Mouse (Mus musculus): ENCODE measurements around the gene Gm14569. TPM values are rescaled to one million over a fixed set of nuclear protein-coding genes. Genes with fewer than 3 reads are reported as not detected.

The Gm14569 gene
- total RNA-seq (2021) = not detected
- long read RNA-seq, experiment 1 = 0 reads
- long read RNA-seq, experiment 2 = 0 reads

DNA sequence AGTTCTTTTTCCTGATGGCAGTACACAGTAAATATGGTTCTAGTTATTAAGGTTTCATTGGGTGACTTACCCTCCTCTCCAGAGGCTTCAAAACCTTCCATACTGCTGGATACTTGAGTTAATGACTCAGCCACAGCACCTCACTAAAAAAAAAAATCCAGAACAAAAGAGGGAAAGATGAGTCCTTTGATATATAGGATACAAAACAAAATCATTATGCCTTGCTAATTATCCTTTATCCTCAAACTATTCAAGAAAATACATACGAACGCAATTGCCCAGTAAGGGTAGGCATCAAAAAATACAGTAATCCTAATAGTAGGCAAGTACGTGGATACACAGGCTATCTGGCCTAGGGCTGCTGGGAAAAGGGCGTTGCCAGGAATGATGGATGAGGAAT is at the start of gene Gm14569:
Gm14569 (minus strand) TSS at position 101 of the 400 bp plus-strand sequence.
- DNase-seq (ENCODE audit: low spot score in 2 of 2) = no peak

DNA sequence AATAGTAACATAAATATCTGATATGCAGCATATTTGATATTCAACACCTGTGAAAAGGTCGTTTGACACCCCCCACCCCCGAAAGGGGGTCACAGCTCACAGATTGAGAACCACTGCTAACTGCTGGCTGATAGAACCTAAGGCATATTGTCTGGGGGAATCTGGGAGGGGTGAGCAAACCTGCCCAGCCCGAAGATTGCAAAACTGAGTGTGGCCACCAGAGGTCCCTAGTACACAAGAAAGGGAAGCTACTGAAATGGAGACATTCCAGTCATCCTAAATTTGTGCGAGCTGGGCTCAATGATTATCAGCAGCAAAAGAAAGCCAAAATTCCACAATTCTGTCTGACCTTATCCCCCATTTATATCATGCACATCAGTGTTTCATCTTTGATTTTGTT is 42.9 kb upstream of the Gm14569 start:
- peak; percentile 40 to 74 for DNase-seq (ENCODE audit: low spot score in 2 of 2)

DNA sequence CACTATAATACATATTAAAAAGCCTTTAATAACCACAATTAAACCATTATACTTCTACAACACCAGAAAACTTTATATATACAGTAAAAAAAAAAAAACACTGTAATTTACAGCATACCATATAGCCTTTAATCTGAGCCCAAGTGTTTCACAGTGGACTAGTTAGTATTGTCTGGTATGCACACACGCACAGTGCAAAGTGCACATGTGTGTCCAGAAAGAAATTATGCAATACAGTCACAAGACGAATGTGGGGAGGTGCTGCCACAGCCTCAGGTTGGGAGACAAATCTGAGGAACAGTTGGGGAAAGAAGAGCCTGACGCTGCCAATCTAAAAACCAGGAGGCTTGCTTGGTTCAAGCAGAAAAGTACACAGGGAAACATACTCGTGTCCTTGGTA is 42.1 kb upstream of the Gm14569 start:
- DNase-seq (ENCODE audit: low spot score in 2 of 2) = no peak

DNA sequence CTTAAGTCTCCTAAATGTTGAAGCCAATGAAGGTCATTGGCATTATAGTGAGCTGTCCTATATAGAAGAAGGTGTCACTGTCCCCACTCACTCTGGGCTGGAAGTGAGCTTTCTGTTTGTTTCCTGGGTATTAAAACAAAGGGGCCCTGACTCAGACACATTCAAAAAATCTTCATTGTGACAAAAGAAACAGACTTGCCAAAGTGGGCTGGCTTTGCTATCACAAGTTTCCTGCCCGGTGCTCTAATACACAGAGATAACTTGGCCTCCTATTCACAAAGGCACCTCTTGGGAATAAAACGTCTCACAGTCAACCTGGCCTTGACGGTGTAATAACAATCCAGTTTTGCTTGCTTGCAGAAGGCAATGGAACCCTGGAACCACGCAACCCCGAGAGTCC is 38.6 kb upstream of the Gm14569 start:
- DNase-seq (ENCODE audit: low spot score in 2 of 2) = no peak

DNA sequence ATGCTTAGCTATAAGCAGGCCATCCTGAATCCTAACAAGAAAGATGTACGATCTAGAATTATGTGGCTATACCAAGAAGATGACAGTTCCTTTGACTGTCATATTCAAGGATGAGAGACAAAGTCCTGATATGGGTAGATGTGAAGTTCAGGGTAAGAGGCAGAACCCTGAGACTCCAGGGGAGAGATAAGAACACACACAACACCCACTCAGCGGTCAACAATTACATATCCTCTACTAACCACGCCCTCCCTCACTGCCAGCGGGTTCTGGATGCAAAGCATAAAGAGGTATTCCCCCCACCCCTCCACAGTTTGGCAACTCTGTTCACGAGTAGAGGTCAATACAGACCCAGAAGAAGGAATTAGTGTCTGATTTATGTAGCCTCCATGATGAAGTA is 32.1 kb upstream of the Gm14569 start:
- DNase-seq (ENCODE audit: low spot score in 2 of 2) = no peak

DNA sequence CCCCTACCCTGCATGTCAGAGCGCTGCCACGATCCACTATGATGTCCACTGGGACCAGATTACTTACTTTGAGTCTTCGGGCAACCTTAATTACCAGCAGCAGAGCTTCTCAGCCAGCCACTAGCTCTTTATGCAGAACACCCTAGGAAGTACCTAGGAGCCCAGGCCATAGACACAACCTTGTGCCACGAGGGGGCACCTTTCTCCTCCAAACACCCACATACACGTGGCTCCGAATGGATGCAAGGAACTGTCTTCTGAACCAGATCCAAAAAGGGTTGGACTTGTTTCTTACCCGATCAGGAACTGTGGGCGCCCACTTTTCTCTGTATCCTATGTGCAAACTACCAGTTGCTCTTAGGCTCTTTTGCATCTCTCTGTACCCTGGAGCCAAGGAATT is 22.1 kb upstream of the Gm14569 start:
- DNase-seq (ENCODE audit: low spot score in 2 of 2) = no peak

DNA sequence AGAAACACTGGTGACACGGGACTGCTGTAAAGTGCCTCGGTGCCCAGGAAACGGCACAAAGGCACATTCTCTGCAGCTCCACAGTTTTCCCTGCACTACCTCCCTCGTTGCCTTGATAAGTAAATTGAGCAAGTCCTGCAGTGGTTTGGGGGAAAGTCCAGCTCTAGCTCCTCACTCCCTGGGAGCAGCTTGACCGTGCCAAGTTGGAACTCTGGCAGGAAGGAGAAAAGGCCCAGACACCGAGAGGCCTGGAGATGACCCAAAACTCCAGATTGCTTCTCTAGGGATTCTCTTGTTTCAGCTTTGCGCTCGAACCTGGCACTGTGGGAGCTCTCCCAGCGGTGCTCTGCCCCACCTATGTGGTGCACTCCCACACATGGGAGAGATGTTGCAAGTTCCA is 21.6 kb upstream of the Gm14569 start:
- DNase-seq (ENCODE audit: low spot score in 2 of 2) = peak in 1 of 2 experiments; percentile 9

DNA sequence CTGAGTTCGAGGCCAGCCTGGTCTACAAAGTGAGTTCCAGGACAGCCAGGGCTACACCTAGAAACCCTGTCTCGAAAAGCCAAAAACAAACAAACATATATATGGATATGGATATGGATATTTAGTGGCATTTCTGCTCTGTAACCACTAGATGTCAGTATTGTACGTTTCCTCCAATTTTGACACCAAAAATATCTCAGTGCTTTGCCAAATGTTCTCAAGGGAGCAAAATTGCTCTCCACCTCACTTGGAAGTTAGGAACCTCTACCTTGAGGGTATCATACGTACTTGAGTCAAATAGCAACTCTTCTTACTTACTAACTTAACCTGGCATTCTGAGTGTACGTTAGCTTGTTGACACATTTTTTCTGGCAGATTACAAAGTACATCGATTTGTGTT is 15.2 kb upstream of the Gm14569 start:
- no peak for DNase-seq (ENCODE audit: low spot score in 2 of 2)

DNA sequence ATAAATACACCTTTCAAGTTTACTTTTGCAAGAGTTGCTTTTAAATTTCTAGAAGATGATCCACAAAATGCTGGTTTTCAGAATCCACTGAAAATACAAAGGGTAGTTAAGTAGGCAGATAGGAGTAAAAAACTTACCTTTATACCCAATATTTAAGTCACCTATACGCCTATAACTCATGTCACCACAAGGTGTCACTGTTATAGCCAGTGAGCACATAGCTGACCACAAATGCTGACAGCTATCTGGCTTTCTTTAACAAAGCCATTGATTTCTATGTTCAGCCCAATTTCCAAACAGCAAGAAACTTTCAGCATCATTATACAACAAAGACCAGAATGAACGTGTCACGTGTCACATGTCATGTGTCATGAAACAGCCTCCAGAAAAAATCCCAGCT is 2.1 kb downstream of the Gm14569 start:
- DNase-seq (ENCODE audit: low spot score in 2 of 2) = no peak

DNA sequence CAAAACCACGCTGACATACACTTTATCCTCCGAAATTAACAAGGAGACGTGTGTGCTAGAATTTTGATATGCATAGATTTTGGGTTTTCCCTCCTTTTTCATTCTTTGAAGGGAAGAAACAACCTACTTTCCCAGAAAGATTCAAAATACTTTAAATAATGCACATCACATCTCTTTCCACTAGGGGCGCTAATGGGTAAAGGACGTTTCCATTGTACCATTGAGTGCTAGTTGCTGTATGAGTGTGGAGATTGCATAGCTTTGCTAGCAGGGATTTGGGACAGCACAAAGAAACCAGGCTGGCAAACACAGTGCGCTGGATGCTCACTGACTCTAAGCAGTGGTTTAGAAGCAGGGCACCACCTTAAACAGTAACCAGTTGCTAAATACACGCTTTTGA is 3.6 kb downstream of the Gm14569 start:
- DNase-seq (ENCODE audit: low spot score in 2 of 2) = no peak

DNA sequence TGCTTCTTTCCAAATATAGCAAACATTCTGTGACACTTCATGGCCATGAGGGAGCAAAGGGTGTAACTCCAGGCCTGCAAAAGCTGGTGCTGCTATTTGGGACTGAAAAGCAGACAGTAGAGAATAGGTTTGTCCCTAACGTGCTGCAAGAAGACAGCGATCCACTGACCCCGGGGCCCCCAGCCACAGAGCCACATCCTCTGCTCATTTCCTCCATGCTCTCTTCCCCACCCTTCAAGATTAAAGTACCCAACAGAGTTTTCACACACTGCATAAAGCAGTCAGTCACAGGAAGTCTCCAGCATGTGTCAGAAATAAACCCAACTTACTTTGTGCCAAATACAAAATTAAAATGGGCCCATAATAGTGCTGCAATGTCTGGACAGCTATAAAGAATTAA is 16.8 kb downstream of the Gm14569 start:
- DNase-seq (ENCODE audit: low spot score in 2 of 2) = no peak

DNA sequence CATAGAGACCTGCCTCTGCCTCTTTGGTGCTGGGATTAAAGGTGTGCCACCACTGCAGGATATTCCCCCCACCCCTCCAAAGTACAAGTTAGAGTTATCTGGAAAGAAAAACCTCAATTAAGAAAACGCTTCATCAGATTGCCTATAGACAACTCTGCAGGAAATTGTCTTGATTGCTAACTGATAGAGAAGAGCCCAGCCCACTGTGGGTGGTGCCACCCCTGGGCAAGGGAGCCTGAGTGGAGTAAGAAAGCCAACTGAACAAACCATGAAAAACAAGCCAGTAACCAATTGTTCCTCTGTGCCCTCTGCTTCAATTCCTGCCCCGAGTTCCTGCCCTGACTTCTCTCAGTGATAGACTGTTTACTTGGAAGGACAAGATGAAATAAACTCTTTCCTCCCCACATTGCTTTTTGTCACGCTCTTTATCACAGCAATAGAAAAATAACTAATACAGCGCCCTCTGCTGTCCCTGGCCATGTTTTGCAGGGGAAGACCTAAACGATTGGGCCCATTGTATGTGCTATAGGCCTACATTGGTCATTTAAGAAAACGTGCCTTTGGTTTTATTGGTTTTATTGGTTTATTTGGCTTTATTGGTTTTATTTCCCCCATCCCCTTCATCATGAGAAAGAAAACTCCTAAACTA is 17.4 kb downstream of the Gm14569 start:
- no peak for DNase-seq (ENCODE audit: low spot score in 2 of 2)

DNA sequence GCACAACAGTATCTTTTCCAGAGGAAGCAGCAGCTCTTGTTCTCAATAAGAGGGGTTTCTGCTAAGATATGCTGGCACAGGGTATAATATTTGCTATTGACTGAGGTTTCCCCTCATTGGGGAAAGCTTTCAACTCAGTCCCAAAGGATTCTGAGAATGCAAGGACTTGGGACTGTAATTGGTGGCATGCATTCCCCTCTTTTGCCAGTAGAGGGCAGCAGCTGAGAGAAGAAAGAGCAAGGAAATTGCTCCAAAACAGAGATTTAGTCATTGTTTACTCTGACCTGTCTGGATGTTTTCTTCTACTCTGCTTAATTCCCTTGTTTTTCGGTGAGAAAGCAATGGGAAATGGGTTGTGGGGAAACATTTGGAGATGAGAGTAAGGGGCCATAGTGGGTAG is 35.6 kb downstream of the Gm14569 start:
- DNase-seq (ENCODE audit: low spot score in 2 of 2) = peak in 1 of 2 experiments; percentile 8

DNA sequence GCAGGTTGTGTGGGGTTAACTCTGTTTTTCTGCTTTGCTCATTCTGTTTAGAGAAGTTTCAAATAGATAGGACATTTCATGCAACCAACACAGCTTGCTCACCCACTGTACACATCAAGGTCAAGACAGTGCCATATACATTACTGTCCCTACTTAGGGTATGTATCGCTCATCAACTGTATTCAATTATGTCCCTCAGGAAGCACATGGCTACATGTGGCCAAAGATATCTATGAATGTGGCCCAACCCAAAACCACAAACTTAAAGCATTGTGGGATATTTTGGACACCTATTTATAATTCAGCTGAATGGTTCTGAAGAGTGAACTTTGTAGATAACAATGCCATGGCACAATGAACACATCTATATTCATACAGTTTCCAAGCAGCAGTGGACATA is 53.7 kb downstream of the Gm14569 start:
- no peak for DNase-seq (ENCODE audit: low spot score in 2 of 2)

DNA sequence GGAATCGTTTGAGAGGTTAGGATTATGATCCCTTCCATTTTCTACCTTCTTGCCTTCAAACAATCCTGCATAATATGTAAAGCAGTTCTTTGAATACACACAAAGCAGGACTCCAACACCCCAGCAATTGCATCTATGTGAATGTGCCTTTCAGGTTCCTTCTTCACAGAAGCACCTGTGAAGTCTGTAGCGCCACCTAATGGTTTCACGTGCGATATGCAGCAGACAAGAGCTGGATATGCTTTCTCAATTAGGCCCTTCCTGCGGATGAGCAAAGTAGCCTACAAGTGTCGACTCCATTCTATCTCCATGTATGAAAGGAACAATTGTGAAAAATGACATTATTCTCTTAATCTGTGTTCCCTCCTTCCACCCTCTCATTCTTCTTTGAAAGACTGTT is 56.6 kb downstream of the Gm14569 start:
- no peak for DNase-seq (ENCODE audit: low spot score in 2 of 2)

DNA sequence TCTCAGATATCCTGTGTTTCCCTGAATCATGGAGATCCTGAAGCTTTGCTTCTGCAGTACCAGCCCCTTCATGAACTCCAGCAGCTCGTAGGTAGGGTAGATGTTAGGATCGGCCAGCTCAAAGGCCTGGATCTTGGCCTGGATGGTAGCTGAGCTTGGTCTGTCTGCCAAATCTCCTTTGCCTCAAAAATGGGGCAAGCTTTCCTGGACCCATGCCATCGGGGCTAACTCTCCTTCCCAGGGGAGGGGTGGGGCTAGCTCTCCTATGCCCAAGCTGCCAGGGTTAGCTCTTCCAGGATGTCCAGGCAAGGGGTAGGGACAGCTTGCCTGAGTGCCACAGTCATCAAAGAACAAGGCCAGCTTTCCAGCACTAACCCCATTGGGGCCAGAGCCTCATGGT is 72.5 kb downstream of the Gm14569 start:
- no peak for DNase-seq (ENCODE audit: low spot score in 2 of 2)

DNA sequence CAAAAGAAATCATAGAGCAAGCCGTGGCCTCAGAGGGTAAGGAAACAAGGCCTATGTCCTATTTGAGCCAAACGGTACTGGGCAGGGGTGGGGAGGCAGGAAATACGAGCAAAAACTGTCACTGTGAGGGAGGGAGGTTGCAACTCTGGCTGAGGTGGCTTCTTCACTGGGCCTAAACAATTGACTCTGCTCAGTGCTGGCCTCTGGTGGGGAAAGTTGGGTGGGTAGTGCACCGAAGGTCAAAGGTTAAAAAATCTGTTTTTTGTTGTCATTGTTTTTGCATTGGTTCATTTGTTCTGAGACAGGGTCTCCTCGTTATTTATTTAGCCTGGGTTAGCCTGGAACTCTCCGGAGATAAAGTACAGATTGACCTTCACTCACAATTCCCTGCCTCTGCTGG is 89.3 kb downstream of the Gm14569 start:
- no peak for DNase-seq (ENCODE audit: low spot score in 2 of 2)

DNA sequence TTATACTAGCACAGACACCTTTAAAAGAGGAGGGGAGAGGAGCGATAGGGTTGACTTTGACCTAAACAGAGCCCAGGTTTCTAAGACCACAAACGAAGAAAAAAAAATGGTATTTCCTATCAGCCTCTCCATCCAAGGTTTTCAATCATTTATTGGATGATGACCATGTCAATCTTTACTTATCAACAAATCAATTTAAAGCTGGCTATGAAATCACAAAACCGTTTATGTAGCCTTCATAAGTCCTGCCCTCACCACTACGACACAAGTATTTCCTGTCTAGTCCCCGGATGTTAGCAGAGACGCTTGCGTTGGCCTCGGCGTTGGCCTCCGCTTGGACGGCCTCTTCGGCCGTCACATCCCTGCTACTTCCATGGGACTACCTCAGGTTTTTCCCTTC is 90.7 kb downstream of the Gm14569 start, which contains the start of gene Gm6268:
Gm6268 (plus strand) TSS at position 301 of the 400 bp plus-strand sequence.
- DNase-seq (ENCODE audit: low spot score in 2 of 2) = no peak

DNA sequence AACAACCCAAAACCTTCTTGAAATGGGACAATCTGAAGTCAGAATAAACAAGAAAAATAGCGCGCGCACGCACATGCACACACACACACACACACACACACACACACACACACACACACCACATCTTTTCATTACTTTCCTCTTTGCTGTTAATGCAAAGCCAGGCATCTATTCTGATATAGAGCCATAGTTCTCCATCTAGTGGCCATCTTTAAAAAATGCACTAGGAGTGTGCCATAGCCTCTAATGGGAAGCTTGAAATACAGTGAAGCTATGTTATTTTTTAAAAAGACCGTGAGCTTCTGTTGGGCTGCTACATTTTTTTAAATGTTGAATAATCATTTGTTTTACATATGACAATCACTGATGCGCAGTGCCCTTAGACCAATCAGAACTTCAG is 98.4 kb downstream of the Gm14569 start:
- no peak for DNase-seq (ENCODE audit: low spot score in 2 of 2)

DNA sequence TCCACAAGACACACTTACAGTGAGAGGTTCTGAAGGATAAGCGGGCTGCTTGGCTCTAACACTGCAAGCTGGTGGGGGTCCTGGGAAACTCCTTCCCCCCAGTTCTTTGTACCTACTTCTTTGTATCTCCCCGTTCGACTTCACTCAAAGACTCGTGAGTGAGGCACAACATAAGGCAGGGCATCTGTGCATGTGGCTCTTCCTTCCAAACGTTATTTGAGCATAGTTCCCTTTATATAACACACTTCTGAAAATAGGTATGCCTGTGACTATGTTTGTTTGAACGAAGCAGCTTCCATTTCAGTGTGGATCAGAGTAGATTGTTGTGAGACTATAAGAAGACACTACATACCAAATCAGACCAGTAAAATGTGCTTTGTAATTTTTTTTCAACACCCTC is 99.0 kb downstream of the Gm14569 start:
- no peak for DNase-seq (ENCODE audit: low spot score in 2 of 2)

DNA sequence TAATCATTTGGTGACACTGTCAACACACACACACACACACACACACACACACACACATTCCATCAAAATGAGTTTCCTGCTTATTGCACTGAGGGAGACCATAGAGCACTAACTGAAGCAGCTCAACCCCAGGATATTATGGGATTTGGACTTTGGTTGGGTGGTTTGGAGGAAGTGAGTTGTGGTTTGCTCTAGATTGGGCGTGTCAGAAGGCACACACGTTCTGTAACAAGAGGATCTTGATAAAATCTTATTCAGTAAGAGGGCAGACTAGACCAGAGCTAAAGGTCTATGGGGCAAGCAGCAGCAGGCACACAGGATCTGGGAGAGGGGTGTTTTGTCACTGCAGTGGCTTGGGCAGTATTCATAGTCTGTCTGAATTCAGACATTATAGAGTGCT is 101.1 kb downstream of the Gm14569 start:
- no peak for DNase-seq (ENCODE audit: low spot score in 2 of 2)

DNA sequence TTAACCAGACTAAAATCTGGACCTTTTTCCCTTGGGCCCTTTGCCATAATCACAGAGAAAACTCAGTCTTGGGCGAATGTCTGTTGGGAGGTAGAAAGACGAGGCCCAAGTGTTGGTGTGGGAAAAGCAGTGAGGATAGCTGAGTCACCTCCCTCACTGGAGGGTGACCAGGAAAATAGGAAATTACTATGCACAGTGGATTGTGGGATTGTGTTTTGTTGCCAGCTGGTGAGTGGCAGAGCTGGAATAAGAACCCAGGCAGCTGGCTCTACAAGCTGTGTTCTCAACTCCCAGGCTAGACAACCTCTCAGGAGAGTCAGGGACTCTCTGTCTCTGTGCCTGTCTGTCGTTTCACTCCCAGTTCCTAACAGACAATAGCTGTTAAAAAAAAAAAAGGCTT is 101.7 kb downstream of the Gm14569 start:
- DNase-seq (ENCODE audit: low spot score in 2 of 2) = no peak

DNA sequence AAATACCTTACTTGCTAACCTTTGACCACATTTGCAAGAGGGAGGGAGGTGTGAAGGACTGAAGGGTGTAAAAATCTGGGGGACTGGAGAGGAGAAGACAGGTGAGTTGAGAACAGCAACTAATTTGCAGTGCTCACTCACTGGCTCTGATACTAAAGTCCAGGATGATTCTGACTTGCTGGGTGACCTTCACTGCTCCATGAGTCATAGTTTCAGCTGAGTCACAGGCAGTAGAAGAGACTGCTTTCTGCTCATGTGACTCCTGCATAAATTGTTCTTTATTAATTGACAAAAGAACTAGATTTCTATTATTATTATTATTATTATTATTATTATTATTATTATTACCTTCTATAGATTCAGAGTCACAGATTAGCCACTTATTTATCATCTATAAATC is 106.3 kb downstream of the Gm14569 start:
- no peak for DNase-seq (ENCODE audit: low spot score in 2 of 2)

Measured in gastrocnemius, postnatal 4 days (tissue).